Mouse (Mus musculus) adrenal gland, adult 2 months (tissue): ENCODE data around the gene Baz1b. TPM values are rescaled to one million over a fixed set of nuclear protein-coding genes. Genes with fewer than 3 reads are reported as not detected.
A peak's percentile ranks its signal among the peaks of the same experiment; 100 is the strongest.

Source experiments
- DNase-seq: peaks from one replicate; pipeline ENCODE4 v3.0.0; 2021
- polyA plus RNA-seq: library from polyadenylated mRNA; depleted of rRNA; stranded (reverse); fragments of >200 nt; gene quantifications from 2 replicates; pipeline ENCODE4 v1.2.3, GENCODE M21; 2012
- total RNA-seq, 2 experiments: library from RNA; stranded (reverse); gene quantifications; 2 replicates each; pipeline ENCODE4 v1.2.3; 2021

Gene Baz1b
- total and polyA plus RNA-seq, 3 experiments = 30.8 to 78.3 (median 70.8) TPM

- peak; percentile 65 for DNase-seq
Observed at GRCm38 (mm10) chr5:135236571-135236970, 49.5 kb downstream of the Baz1b start.

- DNase-seq = no peak
Observed at GRCm38 (mm10) chr5:135238832-135239231, 51.8 kb downstream of the Baz1b start.

GRCm38 (mm10) chr5:135241474-135241873 is 54.4 kb downstream of the Baz1b start:
- no peak for DNase-seq

GRCm38 (mm10) chr5:135242136-135242535 is 55.1 kb downstream of the Baz1b start:
- DNase-seq = no peak

- DNase-seq = no peak
Observed at GRCm38 (mm10) chr5:135242608-135243007, 55.5 kb downstream of the Baz1b start.

GRCm38 (mm10) chr5:135243166-135243565 is 56.1 kb downstream of the Baz1b start:
- DNase-seq = no peak

GRCm38 (mm10) chr5:135246531-135246930 is 59.5 kb downstream of the Baz1b start:
- no peak for DNase-seq

- DNase-seq = no peak
Observed at GRCm38 (mm10) chr5:135247337-135247736, 60.3 kb downstream of the Baz1b start.

- peak; percentile 75 for DNase-seq
Observed at GRCm38 (mm10) chr5:135248956-135249676, 62.1 kb downstream of the Baz1b start.

- DNase-seq = peak; percentile 56
Observed at GRCm38 (mm10) chr5:135250186-135251078, 63.4 kb downstream of the Baz1b start.

GRCm38 (mm10) chr5:135251079-135251454 is 64.0 kb downstream of the Baz1b start, which contains the start of gene Fzd9:
Fzd9 (minus strand) TSS chr5:135251230.
- DNase-seq = peak; percentile 93

GRCm38 (mm10) chr5:135253741-135254401 is 66.8 kb downstream of the Baz1b start:
- no peak for DNase-seq

- no peak for DNase-seq
Observed at GRCm38 (mm10) chr5:135256166-135256565, 69.1 kb downstream of the Baz1b start.

GRCm38 (mm10) chr5:135257559-135257958 is 70.5 kb downstream of the Baz1b start:
- DNase-seq = no peak

GRCm38 (mm10) chr5:135258280-135259150 is 71.5 kb downstream of the Baz1b start:
- no peak for DNase-seq

GRCm38 (mm10) chr5:135263866-135264503 is 76.9 kb downstream of the Baz1b start:
- peak; percentile 73 for DNase-seq

GRCm38 (mm10) chr5:135264548-135264947 is 77.5 kb downstream of the Baz1b start:
- no peak for DNase-seq

GRCm38 (mm10) chr5:135269451-135269850 is 82.4 kb downstream of the Baz1b start:
- DNase-seq = peak; percentile 68

GRCm38 (mm10) chr5:135270361-135270760 is 83.3 kb downstream of the Baz1b start:
- no peak for DNase-seq

- DNase-seq = no peak
Observed at GRCm38 (mm10) chr5:135271563-135272165, 84.6 kb downstream of the Baz1b start.
